Mouse (Mus musculus) lung, postnatal 0 days (tissue): ENCODE results near the gene Gtpbp4.
"Not testable (repeated sequence)": the region's sequence is repeated elsewhere in the genome, so short reads cannot be mapped to it uniquely, and the experiment has no call there.

Experiments
- CTCF ChIP-seq: IDR thresholded peaks from 2 replicates; pipeline ENCODE4 v1.5.1; 2016; ENCODE audit warnings: antibody characterized with exemption, mild to moderate bottlenecking
- EP300 ChIP-seq: IDR thresholded peaks from 2 replicates; pipeline ENCODE4 v1.6.1; 2016; ENCODE audit warnings: antibody characterized with exemption, mild to moderate bottlenecking, control low read depth

GRCm38 (mm10) chr13:8948131-8948530 lies 47.8 kb downstream of the Gtpbp4 start, which contains the start of gene Gm9745:
- not testable (repeated sequence) for TF ChIP-seq CTCF, EP300
